Mouse (Mus musculus) kidney, adult 2 months (tissue): ENCODE results near the gene Gm10447. TPM values are rescaled to one million over a fixed set of nuclear protein-coding genes. Genes with fewer than 3 reads are reported as not detected.
A peak's percentile ranks its signal among the peaks of the same experiment; 100 is the strongest.

Experiments
- DNase-seq: peaks from one replicate; pipeline ENCODE4 v3.0.0; 2021
- H3K27ac ChIP-seq: fragments of 200-500 bp; 2 replicates; pipeline ENCODE4 v1.5.1; 2012; ENCODE audit warnings: low read depth, low read length, control low read depth, inconsistent platforms; ENCODE audit not compliant: insufficient read depth
- H3K27me3 ChIP-seq: fragments of 200-500 bp; replicated peaks from 2 replicates; pipeline ENCODE4 v1.6.1; 2012; ENCODE audit warnings: mild to moderate bottlenecking, moderate library complexity, low read length, inconsistent platforms; ENCODE audit not compliant: control insufficient read depth, insufficient read depth
- H3K36me3 ChIP-seq: fragments of 200-500 bp; 2 replicates; pipeline ENCODE4 v1.6.1; 2012; ENCODE audit warnings: mild to moderate bottlenecking, moderate library complexity, low read length, inconsistent platforms; ENCODE audit not compliant: control insufficient read depth, insufficient read depth
- H3K4me1 ChIP-seq: fragments of 200-500 bp; 2 replicates; pipeline ENCODE4 v1.6.1; 2011; ENCODE audit warnings: low read length; ENCODE audit not compliant: control insufficient read depth, insufficient read depth
- H3K4me3 ChIP-seq: fragments of 200-500 bp; 2 replicates; pipeline ENCODE4 v1.5.1; 2011; ENCODE audit warnings: mild to moderate bottlenecking, low read depth, low read length, control low read depth; ENCODE audit not compliant: insufficient read depth
- CTCF ChIP-seq: fragments of 200-500 bp; conservative IDR thresholded peaks from 2 replicates; pipeline ENCODE4 v1.5.1; 2011; ENCODE audit warnings: low read depth, mild to moderate bottlenecking, control low read depth, low read length, moderate library complexity, mixed read lengths; ENCODE audit not compliant: insufficient read depth, insufficient read length
- POLR2A ChIP-seq: fragments of 200-500 bp; IDR thresholded peaks from one replicate; pipeline ENCODE4 v1.6.1; 2011; ENCODE audit warnings: low read depth, low read length, control low read depth
- WGBS: fragments of 180-500 bp; shearing (Covaris S2); methylation state at CpG from one replicate; pipeline ENCODE4 v1.1.7; 2018; 5-methylcytosine and 5-hydroxymethylcytosine counted together
- polyA plus RNA-seq: library from polyadenylated mRNA; depleted of rRNA; stranded (reverse); fragments of >200 nt; gene quantifications from 2 replicates; pipeline ENCODE4 v1.2.3, GENCODE M21; 2012

Gene Gm10447
- polyA plus RNA-seq, 1 experiment = 0.05 TPM

DNA sequence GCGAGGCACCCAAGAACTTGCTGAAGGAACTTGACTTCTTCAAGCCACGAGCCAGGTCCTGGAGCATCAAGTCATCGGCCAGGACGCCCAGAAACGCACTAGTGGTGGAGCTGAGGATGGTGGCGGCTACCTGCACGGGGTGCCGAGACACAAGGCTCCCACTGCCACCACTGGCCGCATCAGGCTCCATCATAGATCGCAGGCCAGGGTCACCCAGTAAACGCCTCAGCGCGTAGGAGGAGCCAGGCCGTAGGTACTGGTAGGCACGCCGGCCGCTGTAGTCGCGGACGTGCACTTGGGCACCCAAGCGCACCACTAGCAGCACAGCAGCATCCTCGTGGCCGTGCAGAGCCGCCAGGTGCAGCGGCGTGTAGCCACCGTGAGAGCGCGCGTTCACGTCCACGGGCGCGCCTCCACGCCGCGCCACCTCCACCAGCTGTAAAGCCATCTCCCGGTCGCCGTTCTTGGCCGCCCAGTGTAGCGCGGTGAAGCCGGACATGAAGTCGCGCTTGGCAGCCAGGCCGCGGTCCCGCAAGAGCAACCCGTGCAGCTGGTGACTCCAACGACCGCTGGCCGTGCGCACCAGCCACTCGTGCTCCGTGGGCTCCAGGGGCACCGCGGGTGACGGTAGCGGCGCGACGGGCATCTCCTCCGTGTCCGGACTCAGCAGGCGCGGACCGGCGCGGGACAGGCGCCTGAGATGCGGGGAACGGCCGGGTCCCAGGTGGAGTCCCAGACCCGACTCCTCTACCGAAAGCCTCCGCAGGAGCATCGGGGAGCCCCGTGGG lies 21.7 kb upstream of the Gm10447 start:
- peaks cover 3% of the 10 kb centered on the region; the same call in 1 of the 2 replicates for H3K27me3 ChIP-seq
- no peaks in the 10 kb centered on the region for H3K36me3 ChIP-seq
- no peak overlapping the region for H3K27ac ChIP-seq
- TF ChIP-seq POLR2A (no peak), CTCF (no peak)
- H3K4me3 ChIP-seq = peak overlapping the region; percentile 38
- 9% methylated on average over 79 of the region's 79 CpGs for WGBS
- peak; percentile 29 for DNase-seq
- H3K4me1 ChIP-seq = no peaks in the 10 kb centered on the region

DNA sequence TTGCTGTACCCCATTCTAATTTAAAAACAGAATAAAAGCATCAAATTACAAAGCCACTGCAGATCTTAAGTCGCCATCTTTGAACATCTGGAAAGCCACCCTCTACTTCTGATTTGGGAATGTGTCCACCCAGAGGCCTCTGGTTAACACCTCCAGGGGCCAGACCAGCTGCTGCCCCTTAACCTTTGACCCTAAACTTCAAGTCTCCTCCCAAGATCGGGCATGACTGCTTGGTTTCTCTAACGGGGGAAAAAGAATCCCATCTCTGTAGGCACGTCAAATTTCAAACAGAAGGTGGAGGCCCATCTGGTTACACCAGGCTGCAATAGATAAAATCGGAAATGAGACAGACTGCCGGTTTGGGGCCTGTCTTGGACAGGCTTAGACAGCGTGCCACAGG lies 20.9 kb upstream of the Gm10447 start:
- H3K4me1 ChIP-seq = no peaks in the 10 kb centered on the region
- H3K27me3 ChIP-seq = peaks cover 3% of the 10 kb centered on the region; the same call in 1 of the 2 replicates
- no peak for DNase-seq
- H3K27ac ChIP-seq = no peak overlapping the region
- TF ChIP-seq CTCF = no peak
- TF ChIP-seq POLR2A = no peak
- no peak overlapping the region for H3K4me3 ChIP-seq
- WGBS = 69% methylated on average over 7 of the region's 7 CpGs
- no peaks in the 10 kb centered on the region for H3K36me3 ChIP-seq

- H3K4me3 ChIP-seq = no peak overlapping the region
- WGBS = 29% methylated on average over 8 of the region's 8 CpGs
- H3K4me1 ChIP-seq = no peaks in the 10 kb centered on the region
- DNase-seq = no peak
- no peaks in the 10 kb centered on the region for H3K36me3 ChIP-seq
- H3K27ac ChIP-seq = no peak overlapping the region
- H3K27me3 ChIP-seq = peaks cover 3% of the 10 kb centered on the region; the same call in 1 of the 2 replicates
- TF ChIP-seq CTCF (no peak), POLR2A (no peak)
Observed at GRCm38 (mm10) chr11:53475620-53476019, 18.7 kb upstream of the Gm10447 start.

- no peak for DNase-seq
- no peak overlapping the region for H3K27ac ChIP-seq
- no peaks in the 10 kb centered on the region for H3K4me1 ChIP-seq
- no peak overlapping the region for H3K4me3 ChIP-seq
- 85% methylated on average over 3 of the region's 3 CpGs for WGBS
- 0 out of 2 replicates have a peak, but pooled peaks have one; percentile 20 for TF ChIP-seq CTCF
- TF ChIP-seq POLR2A = no peak
- no peaks in the 10 kb centered on the region for H3K36me3 ChIP-seq
- H3K27me3 ChIP-seq = no peaks in the 10 kb centered on the region
Observed at GRCm38 (mm10) chr11:53472709-53473108, 15.8 kb upstream of the Gm10447 start.

GRCm38 (mm10) chr11:53469968-53470695 lies 13.2 kb upstream of the Gm10447 start, which contains the start of gene Gm9837:
Gene Gm9837, minus strand, starts transcription at chr11:53470479.
- 9% methylated on average over 29 of the region's 29 CpGs for WGBS
- Histone ChIP-seq H3K27me3 (no peaks in the 10 kb centered on the region), H3K4me1 (0 out of 2 replicates have a peak, but pooled peaks cover 2% of the 10 kb centered on the region), H3K27ac (no peak within 1 kb of the TSS), H3K36me3 (no peaks in the 10 kb centered on the region), H3K4me3 (no peak within 1 kb of the TSS)
- peak; percentile 88 for DNase-seq
- TF ChIP-seq POLR2A (no peak), CTCF (peak; percentile 96)

GRCm38 (mm10) chr11:53469294-53469967 lies 12.5 kb upstream of the Gm10447 start:
- WGBS = 44% methylated on average over 16 of the region's 16 CpGs
- no peak overlapping the region for H3K4me3 ChIP-seq
- no peaks in the 10 kb centered on the region for H3K27me3 ChIP-seq

More at GRCm38 (mm10) chr11:53469294-53469967, 12.5 kb upstream of the Gm10447 start:
- Histone ChIP-seq H3K4me1 (0 out of 2 replicates have a peak, but pooled peaks cover 2% of the 10 kb centered on the region), H3K36me3 (no peaks in the 10 kb centered on the region), H3K27ac (no peak overlapping the region)
- no peak for TF ChIP-seq CTCF
- no peak for TF ChIP-seq POLR2A
- DNase-seq = no peak
